Mouse (Mus musculus) monocyte, adult 5-6 weeks (primary cell): ENCODE data around the gene Cat. TPM values are rescaled to one million over a fixed set of nuclear protein-coding genes. Genes with fewer than 3 reads are reported as not detected.

Experiments
- ATAC-seq: fragments of 153-309, 156-312 bp; replicated peaks from 2 replicates; pipeline ENCODE4 v1.8.0; 2017; ENCODE audit warnings: mild to moderate bottlenecking; ENCODE audit not compliant: low TSS enrichment, insufficient number of reproducible peaks, severe bottlenecking, poor library complexity, low FRiP score
- total RNA-seq: library from RNA; stranded (forward); fragments of 200-1000, 200-491, 200-594 nt; gene quantifications from 3 replicates; pipeline ENCODE4 v1.2.3, GENCODE M21; 2017

Cat gene
- total RNA-seq, 1 experiment from 2014 or later, result 82.4 TPM

DNA sequence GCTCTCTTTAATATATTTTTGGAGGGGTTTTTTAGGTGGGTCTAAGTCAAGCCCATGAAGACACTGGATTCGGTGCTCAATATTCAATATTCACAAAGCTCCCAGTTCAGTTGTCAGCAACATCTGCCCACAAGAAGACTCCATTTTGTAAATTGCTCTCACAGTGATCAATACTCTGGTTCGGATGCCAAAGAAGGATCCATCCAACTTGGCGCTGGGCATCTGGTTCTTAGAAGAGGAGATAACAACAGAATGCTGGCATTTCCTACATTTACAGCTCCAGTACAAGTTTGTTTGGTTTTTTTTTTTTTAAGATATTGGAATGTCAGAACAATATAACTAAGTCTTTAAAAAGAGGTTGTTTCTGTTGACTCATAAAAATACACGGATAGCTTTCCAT is 4.1 kb downstream of the Cat start:
- ATAC-seq, result no peak

DNA sequence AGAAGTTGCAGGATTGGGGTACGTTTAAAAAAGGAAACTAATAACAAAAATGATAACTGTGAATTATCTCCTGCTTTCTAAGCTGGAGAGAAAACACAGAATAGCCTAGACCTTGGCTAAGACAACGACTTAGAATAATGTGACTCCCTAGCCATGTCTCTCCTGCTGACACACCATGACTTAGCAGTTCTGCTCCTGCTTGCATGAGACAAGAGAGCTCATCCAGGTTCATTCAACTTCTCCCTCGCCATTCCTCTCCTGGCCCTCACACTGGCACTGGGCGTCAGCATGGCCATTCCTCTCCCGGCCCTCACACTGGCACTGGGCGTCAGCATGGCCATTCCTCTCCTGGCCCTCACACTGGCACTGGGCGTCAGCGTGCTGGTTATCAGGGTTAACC is 4.7 kb downstream of the Cat start:
- no peak for ATAC-seq

DNA sequence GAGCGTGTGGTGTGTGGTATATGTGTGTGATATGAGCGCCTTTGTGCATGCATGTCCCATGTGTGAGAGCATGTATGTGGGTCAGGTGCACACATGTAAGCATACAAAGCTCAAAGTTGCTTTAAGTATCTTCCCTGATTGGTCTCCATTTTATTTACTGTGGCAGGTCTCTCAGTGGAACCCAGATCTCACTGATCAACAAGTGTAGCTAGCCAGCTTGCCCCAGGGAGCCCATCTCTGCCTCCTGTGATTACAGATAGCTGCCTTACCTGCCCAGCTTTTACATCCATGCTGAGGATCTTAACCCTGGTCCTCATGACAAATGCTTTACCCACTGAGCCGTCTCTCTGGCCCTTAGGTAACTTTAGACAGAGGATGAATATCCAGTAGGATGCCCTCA is 6.6 kb downstream of the Cat start:
- ATAC-seq, result no peak

DNA sequence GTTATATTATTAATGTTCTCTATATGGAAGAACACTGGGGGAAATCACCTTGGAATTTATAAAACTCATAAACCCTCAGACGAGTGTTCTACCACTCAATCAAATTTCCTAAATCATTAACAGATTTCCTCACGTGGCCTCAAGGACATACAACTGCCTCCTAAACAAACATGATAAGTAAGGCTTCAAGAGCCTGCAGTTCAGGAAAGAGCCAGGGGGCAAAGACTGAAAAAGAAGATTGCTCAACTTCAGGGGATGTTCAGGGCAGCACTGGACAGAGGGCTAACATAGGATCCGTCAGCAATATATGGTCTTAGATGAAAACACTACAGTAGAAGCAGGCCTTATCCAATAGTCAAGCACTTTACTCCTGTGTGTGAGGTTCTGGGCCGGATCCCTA is 7.5 kb downstream of the Cat start:
- no peak for ATAC-seq

DNA sequence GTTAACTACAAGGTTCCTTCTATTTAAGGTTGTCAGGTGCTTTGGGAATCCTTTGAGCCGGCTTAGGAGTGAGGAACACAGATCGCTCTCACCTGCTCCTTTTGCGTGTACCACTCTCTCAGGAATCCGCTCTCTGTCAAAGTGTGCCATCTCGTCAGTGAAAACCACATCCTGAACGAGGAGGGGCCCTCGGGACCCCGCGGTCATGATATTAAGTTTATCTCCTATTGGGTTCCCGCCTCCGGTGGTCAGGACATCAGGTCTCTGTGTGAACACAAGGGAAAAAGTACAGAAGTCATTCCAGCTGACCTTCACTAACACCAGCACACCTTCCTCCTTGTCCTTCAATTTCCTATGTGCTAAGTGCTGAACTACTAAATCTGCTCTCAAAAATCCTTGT is 8.3 kb downstream of the Cat start:
- no peak for ATAC-seq

DNA sequence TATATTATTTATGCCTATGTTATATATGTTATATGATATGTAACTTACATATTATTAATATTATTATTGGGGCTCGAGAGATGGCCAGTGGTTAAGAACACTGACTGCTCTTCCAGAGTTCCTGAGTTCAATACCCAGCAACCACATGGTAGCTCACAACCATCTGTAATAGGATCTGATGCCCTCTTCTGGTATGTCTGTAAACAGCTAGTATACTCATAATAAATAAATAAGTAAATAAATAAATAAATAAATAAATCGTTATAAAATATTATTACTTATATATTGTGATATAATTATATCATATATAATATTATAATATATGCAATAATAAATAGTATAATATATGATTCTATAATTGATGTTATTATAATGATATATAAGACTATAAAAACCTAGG is 8.8 kb downstream of the Cat start:
- ATAC-seq, result no peak

DNA sequence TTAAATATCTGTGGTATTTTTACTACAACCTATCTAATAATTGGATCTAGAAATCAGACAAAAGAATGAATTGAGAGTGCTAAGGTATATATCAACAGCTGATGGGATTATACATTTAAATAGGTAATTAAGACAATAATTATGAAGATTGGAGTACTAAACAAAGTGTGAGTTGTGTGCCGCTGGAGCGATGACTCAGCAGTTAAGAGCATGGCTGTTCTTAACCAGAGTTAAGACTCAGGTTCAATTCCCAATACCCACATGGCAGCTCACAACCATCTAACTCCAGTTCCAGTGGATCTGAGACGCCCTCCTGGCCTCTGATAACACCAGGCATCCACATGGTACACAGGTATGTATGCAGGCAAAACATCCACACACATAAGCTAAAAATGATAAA is 11.6 kb downstream of the Cat start:
- no peak for ATAC-seq

DNA sequence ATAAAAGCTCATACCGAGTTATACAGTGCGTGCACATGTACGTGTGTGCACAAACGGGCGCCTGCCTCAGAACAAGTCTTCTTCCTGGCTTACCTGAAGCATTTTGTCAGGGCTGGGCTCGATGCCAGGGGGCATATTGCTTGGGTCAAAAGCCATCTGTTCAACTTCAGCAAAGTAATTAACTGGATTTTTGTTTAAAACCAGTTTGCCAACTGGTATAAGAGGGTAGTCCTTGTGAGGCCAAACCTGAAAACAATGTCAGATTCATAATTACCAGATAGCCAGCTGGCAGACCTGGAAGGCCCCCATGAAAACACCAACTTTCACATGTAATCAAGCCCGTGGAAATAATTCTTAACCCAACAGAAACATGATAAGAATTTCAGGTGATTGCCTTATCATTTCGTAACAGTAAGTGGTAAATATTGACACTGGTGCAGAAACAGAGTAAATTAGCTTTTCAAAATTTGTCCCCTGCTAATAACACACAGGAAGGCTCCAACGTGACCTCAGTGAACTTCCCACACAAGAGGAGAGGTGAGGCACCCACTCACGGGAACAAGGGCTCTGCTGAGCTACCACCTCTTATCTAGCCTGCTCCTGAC is 17.9 kb downstream of the Cat start:
- no peak for ATAC-seq

DNA sequence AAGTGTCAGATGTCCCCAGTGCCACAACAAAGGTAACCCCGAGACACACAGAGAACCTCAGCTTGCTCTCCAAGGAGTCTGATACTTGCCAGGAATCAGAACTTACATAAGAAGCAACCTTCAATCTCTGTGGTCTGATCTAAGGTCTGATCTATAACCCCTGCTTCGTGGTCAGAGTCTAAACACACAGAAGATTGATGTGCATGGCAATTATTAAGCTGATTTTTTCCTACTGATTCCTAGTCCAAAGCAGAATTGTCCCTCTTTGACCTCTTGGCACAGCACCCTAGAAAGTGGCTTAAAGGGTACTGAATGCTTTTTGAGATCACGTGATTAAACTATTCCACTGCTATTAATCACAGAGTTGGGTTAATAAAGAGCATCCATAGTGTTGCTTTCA is 18.7 kb downstream of the Cat start:
- no peak for ATAC-seq

DNA sequence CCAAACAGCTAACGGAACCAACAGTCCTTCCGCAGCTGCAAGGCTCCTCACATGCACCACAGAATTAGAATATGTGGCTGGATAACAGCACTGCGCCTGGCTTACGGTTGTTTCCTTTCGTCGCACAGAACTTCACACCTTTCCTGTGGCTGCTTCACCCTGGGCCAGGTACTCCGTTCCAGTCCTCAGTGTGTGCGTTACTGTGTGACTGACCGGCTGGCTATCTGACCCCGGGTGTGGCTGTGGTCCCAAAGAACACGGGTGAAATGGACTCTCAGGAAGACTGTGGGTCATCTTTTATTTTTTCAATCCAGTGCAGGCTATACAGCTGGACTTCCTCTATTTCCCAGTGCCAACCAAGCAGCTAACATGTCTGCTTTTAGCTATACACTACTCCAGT is 19.5 kb downstream of the Cat start:
- no peak for ATAC-seq

DNA sequence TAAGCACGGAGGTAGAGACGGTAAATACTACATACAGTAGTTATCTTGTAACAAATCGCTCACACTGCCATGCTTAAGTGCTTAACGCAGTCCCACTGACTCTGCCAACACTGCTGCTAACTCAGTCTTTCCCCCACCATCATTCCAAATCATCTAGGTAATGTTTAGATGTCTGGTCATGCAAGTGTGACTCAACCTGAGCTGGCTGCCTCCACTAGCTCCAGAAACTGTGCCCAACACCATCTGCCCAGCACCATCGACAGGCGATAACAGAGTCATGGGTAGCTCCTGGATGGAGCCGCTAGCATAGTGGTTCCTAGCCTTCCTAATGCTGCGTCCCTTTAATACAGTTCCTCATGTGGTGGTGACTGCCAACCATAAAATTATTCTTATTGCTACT is 20.4 kb downstream of the Cat start:
- no peak for ATAC-seq

DNA sequence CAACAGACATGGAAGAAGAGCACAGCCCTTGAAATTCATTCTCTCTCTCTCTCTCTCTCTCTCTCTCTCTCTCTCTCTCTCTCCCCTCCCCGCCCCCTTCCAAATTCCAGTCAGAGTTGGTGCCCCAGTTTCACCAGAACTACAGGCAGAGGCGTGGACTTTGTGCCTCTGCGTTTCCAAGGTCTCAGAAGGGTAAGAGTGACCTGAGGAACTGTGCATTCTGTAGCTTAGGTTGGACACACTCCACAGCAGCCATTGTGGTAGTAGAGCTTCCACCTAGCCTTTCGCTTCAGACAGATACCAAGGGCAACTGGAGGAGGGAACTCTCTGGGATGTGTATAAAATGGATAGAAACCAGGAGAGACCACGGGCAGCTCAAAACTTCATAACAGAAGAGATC is 22.2 kb downstream of the Cat start:
- ATAC-seq, result no peak

DNA sequence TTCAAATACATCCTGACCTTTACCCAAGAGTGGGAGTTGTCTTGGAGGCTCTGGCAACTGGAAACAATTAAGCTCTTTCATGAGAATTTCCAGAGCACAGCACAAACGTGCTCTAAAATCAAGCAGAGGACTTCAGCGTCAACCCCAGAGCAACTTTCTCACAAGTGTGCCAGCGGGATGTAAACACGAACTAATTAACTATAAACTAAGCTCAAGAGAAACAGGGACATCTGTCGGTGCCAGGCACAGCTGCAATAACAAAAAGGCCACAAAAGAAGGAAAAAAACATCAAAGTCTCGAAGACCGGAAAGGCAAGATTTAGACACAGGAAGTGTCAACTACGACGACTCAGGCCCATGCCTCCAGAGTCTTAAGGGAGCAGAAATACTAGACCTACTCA is 23.2 kb downstream of the Cat start:
- no peak for ATAC-seq

DNA sequence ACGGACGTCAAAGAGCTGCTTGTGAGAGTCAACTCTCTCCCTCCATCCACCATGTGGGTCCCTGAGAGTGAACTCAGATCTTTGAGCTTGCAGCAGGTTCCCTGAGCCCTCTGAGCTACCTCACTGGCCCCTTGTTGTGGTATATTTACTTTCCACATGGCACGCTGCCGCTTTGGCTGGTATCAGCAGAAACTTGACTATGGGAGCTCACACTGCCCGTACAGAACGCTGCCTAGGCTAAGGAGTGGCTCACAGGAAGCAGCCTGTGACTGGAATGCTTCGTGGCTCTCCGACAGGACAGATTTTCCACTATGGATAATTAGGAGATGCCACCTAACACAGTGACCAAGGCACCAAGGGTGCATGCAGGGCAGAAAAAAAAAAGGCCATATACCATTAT is 23.8 kb downstream of the Cat start:
- no peak for ATAC-seq

DNA sequence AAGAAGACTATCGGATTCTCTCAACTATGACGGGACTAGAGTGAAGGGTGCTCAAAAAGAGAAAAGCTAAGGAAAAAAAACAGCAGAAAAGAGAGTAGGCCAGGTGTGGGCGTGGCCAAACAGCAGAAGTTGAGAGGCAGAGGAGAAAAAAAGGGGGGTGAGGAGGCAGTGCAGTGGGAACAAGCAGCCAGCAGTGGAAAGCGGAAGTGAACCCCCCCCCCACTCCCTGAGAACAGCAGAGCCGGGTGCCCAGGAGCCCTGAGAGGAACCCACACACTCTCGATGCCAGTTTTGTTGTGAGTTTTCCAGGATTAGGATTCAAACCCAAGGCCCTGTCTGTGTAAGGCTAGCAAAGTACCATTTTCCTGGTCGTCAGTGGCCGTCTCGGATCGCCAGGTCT is 25.9 kb downstream of the Cat start:
- ATAC-seq, result no peak

DNA sequence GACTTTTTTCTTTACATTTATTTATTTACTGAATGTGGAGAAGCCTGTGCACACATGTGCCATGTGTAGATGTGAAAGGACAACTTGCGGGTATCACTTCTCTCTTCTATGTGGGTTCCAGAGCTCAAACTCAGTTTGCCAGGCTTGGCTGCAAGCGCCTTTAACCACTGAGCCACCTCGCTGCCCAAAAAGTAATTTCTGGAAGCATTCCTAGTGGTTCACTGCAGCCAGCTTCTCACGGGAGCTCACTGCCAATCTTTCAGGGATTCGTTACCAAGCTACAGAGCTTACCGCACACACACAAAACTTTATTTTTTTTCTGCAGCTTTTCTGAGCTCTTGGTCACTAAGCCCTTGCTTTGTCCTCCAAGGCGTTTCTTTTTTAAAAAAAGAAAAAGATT is 27.3 kb downstream of the Cat start:
- ATAC-seq, result no peak

DNA sequence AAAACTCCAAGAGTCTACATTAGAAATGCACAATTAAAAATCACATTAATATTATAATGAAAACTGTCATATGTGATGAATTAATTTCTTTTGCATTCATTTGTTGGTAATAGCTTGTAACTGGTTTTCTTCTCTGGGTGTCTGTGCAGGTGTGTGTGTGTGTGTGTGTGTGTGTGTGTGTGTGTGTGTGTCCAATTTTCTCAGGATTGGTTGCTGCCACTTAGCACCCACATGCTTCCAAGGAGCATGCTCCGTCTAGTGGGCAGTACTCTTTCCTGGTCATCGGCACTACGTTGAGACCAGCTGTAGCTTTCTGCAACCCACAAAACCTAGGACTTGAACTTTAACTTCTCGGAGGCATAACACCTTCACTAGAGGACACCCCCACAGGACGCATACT is 27.9 kb downstream of the Cat start:
- no peak for ATAC-seq

DNA sequence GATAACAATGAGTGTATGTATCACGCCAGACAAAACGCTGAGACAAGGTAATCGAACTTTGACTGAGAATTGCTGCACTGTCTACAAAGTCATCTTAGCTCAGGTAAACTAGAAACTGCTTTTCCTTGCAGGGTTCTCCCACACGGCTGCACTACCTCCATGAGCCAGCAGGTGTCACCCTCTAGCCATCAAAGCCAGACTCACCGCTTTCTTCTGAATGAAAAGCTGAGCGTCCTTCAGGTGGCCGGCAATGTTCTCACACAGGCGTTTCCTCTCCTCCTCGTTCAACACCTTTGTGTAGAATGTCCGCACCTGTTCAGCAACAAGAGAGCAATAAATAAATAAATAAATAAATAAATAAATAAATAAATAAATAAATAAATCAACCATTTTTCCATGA is 28.3 kb downstream of the Cat start:
- ATAC-seq, result peak; percentile 89

DNA sequence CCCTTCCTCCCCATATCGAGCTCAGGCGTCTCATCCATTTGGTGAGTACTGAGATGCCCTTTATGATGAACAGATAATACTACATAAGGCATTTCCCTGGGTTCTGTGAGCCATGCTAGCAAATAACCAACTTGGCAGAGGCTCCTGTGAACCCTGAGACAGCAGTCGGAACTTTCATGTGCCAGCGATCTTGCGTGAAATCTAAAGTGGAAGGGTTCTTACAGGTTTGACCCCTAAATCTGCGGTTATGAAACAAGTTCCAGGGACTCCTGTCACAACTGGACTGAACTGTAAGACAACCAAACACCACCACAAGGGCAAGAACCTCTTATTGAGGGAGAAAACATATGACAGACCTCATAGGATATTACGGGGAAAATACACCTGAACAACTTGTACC is 29.2 kb downstream of the Cat start:
- no peak for ATAC-seq

DNA sequence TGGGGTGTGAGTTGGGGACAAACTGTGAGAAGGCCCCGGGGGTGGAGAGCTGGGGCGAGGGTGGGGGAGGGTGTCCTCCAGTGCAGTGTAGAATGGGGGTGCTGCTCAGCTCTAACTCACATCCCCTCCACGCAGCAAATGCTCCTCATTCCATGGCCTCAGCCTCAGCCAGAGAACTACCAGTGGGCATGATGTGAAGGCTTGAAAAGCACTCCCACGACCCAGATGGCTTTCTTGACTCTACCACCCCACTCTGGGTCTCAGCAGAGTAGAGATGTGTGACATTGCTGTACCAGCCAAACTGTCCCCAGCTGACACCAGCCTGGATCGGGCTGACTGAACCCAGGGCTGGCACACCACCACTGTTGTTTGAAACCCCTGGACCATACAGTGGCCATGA is 32.4 kb downstream of the Cat start:
- no peak for ATAC-seq

DNA sequence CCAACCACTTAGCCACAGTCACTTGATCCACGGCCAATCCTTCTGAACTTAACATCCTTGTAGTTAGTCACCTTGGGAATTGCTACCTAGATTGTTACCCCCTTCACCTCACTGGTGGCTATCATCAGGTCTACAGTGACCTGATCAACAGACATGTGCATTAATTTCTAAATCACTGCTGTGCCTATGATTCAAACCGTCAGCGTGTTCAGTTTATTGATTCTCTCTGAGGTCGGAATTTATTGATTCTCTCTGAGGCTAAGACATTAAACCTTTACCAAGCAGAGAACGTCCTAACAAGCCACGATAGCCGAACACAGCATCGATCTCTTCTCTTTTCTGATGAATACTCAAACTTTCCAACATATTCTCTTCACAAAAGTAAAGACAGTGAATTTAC is 34.7 kb downstream of the Cat start:
- ATAC-seq, result no peak
